Mouse (Mus musculus) adipose tissue, adult 10 weeks (tissue): ENCODE results near the gene Nup54. TPM values are rescaled to one million over a fixed set of nuclear protein-coding genes. Genes with fewer than 3 reads are reported as not detected.

Experiments used
- polyA plus RNA-seq: library from polyadenylated mRNA; stranded (reverse); fragments of 350-450 nt; fragmentation: Illumina TruSeq; extraction: RNeasy Lipid Tissue Mini Kit (QIAGEN cat#74804); gene quantifications from one replicate; pipeline ENCODE4 v1.2.3, GENCODE M21; 2014; ENCODE audit warnings: low read depth, low replicate concordance

The Nup54 gene
- 18.5 TPM for polyA plus RNA-seq

DNA sequence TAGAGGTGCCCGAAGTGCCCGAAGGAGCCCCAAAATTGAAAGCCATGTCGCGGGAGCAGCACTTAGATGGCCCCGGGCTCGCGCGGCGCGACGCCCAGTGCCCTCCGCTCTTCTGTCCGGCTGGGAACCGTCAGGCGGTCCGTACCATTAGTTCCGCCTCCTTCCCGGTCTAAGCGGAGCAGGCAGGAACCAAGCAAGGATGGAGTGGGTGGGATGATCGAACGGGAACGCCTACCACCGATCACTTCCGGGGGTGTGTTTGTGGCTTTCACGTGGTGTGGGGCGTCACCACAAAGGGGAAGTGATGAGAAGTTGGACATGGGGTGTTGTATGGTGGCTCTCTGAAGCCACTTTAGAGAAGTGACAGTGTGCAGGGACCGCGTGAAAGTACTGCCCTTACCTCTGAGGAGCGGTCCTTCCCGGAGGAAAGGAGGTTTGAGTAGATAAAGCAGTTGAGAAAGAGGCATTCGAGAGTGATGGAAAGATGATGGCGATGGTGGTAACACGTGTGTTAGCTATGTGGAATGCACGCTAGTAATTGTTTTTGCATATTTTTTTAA, at the start of gene Nup54:
Nup54 (minus strand) TSS at position 195 of the 560 bp plus-strand sequence.

Other genes with a start within 250 kb of the Nup54 start
- gene U90926, start 219.8 kb downstream of the Nup54 start, polyA plus RNA-seq, result not detected
- gene Ppef2, start 178.9 kb downstream of the Nup54 start, polyA plus RNA-seq, result 0.50 TPM
- 40.2 TPM for gene Naaa, start 157.0 kb downstream of the Nup54 start, polyA plus RNA-seq
- 11.8 TPM for gene Sdad1, start 124.7 kb downstream of the Nup54 start, polyA plus RNA-seq
- gene Cxcl9, start 107.1 kb downstream of the Nup54 start, polyA plus RNA-seq, result 17.2 TPM
- gene Art3, start 103.4 kb downstream of the Nup54 start, polyA plus RNA-seq, result 198 TPM
- 3.6 TPM for gene Cxcl10, start 86.3 kb downstream of the Nup54 start, polyA plus RNA-seq
- 52.3 TPM for gene Scarb2, start 71.6 kb upstream of the Nup54 start, polyA plus RNA-seq
- 5.7 TPM for gene Fam47e, start 119.8 kb upstream of the Nup54 start, polyA plus RNA-seq
- 18.6 TPM for gene Stbd1, start 167.8 kb upstream of the Nup54 start, polyA plus RNA-seq
- gene Ccdc158, start 240.1 kb upstream of the Nup54 start, polyA plus RNA-seq, result 3.2 TPM
- gene Shroom3, start 248.2 kb upstream of the Nup54 start, polyA plus RNA-seq, result 21.7 TPM